Mouse (Mus musculus): ENCODE measurements at regions not wholly inside any gene's neighbourhood (a gene's known extent, or its start where the extent isn't known, plus 50 kb on each side); places are given as distances from the start of the nearest gene placed in this dataset.

DNA sequence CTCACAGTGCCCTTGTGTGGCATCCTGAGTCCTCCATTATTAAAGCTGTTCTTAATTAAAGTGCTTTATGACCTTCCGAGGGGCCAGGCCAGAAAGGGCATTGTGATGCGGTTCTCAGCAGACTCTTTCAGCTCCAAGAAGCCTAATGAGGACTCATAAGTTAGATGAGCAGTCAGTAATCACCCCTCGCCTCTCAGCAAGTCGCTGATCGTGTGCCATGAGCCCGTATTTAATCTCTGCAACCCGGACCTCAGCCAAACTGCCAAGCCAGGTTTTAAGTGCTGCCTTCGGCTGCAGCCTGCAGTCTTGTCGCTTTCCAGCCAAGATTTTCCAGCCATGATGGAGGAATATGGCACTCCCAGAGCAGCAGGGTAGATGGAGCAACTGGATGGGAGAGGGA, 56.1 kb upstream of the Rbfox1 start:
- no peaks in the 10 kb centered on the region for H3K9me3 ChIP-seq (ENCODE audit: control insufficient read depth, low read length)
- 61% methylated on average over 9 of the region's 9 CpGs for WGBS (ENCODE audit: insufficient replicate concordance)
- H3K27me3 ChIP-seq (ENCODE audit: control insufficient read depth, insufficient read depth, low read length), result no peaks in the 10 kb centered on the region
- TF ChIP-seq CTCF (IDR thresholded peaks at IDR 0.05; ENCODE audit: low read depth) (no peak), EP300 (IDR thresholded peaks at IDR 0.05; ENCODE audit: low read depth) (no peak)
- no peak overlapping the region for H3K4me2 ChIP-seq (ENCODE audit: low read depth)
- ATAC-seq (ENCODE audit: insufficient read depth), result no peak
- DNase-seq (ENCODE audit: low read depth in 3 of 3, low spot score in 3 of 3), result no peak
- H3K4me3 ChIP-seq (ENCODE audit: insufficient read depth in 1 of 2, low read depth in 2 of 2, low read length in 2 of 2), result no peak overlapping the region
- no peaks in the 10 kb centered on the region for H3K4me1 ChIP-seq (replicated peaks; ENCODE audit: control insufficient read depth in 2 of 2, insufficient read depth in 2 of 2, low read length in 1 of 2)
- no peak overlapping the region for H3K9ac ChIP-seq (replicated peaks)
- no peak overlapping the region for H3K27ac ChIP-seq
- H3K36me3 ChIP-seq (replicated peaks; ENCODE audit: control insufficient read depth, insufficient read depth, low read depth), result no peaks in the 10 kb centered on the region

DNA sequence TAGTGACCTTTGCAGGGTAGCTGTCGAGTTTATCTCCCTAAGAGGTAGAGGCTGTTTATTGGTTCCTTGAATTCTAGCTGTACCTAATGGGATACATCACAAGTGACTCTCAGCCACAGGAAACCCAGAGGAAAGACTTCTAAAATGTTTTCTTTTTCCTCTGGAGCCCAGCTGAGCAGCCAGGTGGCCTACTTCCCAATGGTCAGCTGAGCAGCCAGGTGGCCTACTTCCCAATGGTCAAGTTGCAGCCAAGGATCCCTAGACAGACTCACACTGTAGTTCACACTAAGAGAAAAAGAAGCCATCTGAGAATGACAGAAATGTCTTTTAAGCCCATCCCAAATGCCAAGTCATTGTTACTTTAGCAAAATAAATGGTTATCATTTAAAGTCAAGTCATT, 61.8 kb upstream of the Rbfox1 start:
- Histone ChIP-seq H3K9me3 (ENCODE audit: control insufficient read depth, low read length) (no peaks in the 10 kb centered on the region), H3K27me3 (ENCODE audit: control insufficient read depth, insufficient read depth, low read length) (no peaks in the 10 kb centered on the region), H3K27ac (no peak overlapping the region), H3K36me3 (replicated peaks; ENCODE audit: control insufficient read depth, insufficient read depth, low read depth) (no peaks in the 10 kb centered on the region), H3K4me2 (ENCODE audit: low read depth) (no peak overlapping the region), H3K9ac (replicated peaks) (no peak overlapping the region), H3K4me1 (replicated peaks; ENCODE audit: control insufficient read depth in 2 of 2, insufficient read depth in 2 of 2, low read length in 1 of 2) (no peaks in the 10 kb centered on the region), H3K4me3 (ENCODE audit: insufficient read depth in 1 of 2, low read depth in 2 of 2, low read length in 2 of 2) (no peak overlapping the region)
- TF ChIP-seq EP300 (IDR thresholded peaks at IDR 0.05; ENCODE audit: low read depth), result no peak
- no peak for TF ChIP-seq CTCF (IDR thresholded peaks at IDR 0.05; ENCODE audit: low read depth)
- ATAC-seq (ENCODE audit: insufficient read depth) (no peak), DNase-seq (ENCODE audit: low read depth in 3 of 3, low spot score in 3 of 3) (no peak)
- WGBS (ENCODE audit: insufficient replicate concordance), result 17% methylated on average over 1 of the region's 1 CpGs

GRCm38 (mm10) chr16:5817166-5817565, 68.0 kb upstream of the Rbfox1 start:
- no peaks in the 10 kb centered on the region for H3K4me1 ChIP-seq (replicated peaks; ENCODE audit: control insufficient read depth in 2 of 2, insufficient read depth in 2 of 2, low read length in 1 of 2)
- WGBS (ENCODE audit: insufficient replicate concordance), result 37% methylated on average over 3 of the region's 3 CpGs
- H3K27ac ChIP-seq, result no peak overlapping the region
- H3K9ac ChIP-seq (replicated peaks), result no peak overlapping the region
- no peaks in the 10 kb centered on the region for H3K36me3 ChIP-seq (replicated peaks; ENCODE audit: control insufficient read depth, insufficient read depth, low read depth)
- H3K4me3 ChIP-seq (ENCODE audit: insufficient read depth in 1 of 2, low read depth in 2 of 2, low read length in 2 of 2), result no peak overlapping the region
- ATAC-seq (ENCODE audit: insufficient read depth) (no peak), DNase-seq (ENCODE audit: low read depth in 3 of 3, low spot score in 3 of 3) (no peak)
- no peak for TF ChIP-seq EP300 (IDR thresholded peaks at IDR 0.05; ENCODE audit: low read depth)
- no peak for TF ChIP-seq CTCF (IDR thresholded peaks at IDR 0.05; ENCODE audit: low read depth)
- H3K27me3 ChIP-seq (ENCODE audit: control insufficient read depth, insufficient read depth, low read length), result no peaks in the 10 kb centered on the region
- H3K4me2 ChIP-seq (ENCODE audit: low read depth), result no peak overlapping the region
- H3K9me3 ChIP-seq (ENCODE audit: control insufficient read depth, low read length), result no peaks in the 10 kb centered on the region

GRCm38 (mm10) chr16:5812245-5812820, 72.8 kb upstream of the Rbfox1 start:
- no peak for ATAC-seq (ENCODE audit: insufficient read depth)
- Histone ChIP-seq H3K9ac (replicated peaks) (no peak overlapping the region), H3K4me2 (ENCODE audit: low read depth) (no peak overlapping the region), H3K36me3 (replicated peaks; ENCODE audit: control insufficient read depth, insufficient read depth, low read depth) (no peaks in the 10 kb centered on the region), H3K27ac (no peak overlapping the region), H3K9me3 (ENCODE audit: control insufficient read depth, low read length) (no peaks in the 10 kb centered on the region), H3K4me1 (replicated peaks; ENCODE audit: control insufficient read depth in 2 of 2, insufficient read depth in 2 of 2, low read length in 1 of 2) (no peaks in the 10 kb centered on the region), H3K27me3 (ENCODE audit: control insufficient read depth, insufficient read depth, low read length) (no peaks in the 10 kb centered on the region), H3K4me3 (ENCODE audit: insufficient read depth in 1 of 2, low read depth in 2 of 2, low read length in 2 of 2) (no peak overlapping the region)
- TF ChIP-seq EP300 (IDR thresholded peaks at IDR 0.05; ENCODE audit: low read depth) (no peak), CTCF (IDR thresholded peaks at IDR 0.05; ENCODE audit: low read depth) (no peak)
- WGBS (ENCODE audit: insufficient replicate concordance), result 28% methylated on average over 2 of the region's 2 CpGs
- no peak for DNase-seq (ENCODE audit: low read depth in 3 of 3, low spot score in 3 of 3)

DNA sequence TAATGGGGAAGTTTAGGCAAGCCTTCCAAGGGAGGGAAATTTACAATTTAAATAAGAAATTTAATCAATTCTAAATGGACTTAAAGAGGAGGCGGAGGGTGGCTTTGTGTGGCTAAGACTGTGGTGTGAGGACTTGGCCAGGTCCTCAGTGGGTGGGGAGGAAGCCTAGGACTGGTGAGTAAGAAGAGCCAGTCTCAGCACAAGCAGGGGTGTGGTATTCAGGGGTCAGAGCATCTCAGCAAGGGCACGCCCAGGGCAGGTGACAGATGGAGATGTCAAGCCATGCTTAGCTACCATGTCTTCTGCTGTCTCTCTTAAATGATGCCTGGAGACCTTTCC, 73.5 kb upstream of the Rbfox1 start:
- Histone ChIP-seq H3K27ac (no peak overlapping the region), H3K4me3 (ENCODE audit: insufficient read depth in 1 of 2, low read depth in 2 of 2, low read length in 2 of 2) (no peak overlapping the region), H3K27me3 (ENCODE audit: control insufficient read depth, insufficient read depth, low read length) (no peaks in the 10 kb centered on the region), H3K4me2 (ENCODE audit: low read depth) (no peak overlapping the region), H3K9me3 (ENCODE audit: control insufficient read depth, low read length) (no peaks in the 10 kb centered on the region), H3K36me3 (replicated peaks; ENCODE audit: control insufficient read depth, insufficient read depth, low read depth) (no peaks in the 10 kb centered on the region), H3K4me1 (replicated peaks; ENCODE audit: control insufficient read depth in 2 of 2, insufficient read depth in 2 of 2, low read length in 1 of 2) (no peaks in the 10 kb centered on the region), H3K9ac (replicated peaks) (no peak overlapping the region)
- no peak for ATAC-seq (ENCODE audit: insufficient read depth)
- no peak for DNase-seq (ENCODE audit: low read depth in 3 of 3, low spot score in 3 of 3)
- TF ChIP-seq CTCF (IDR thresholded peaks at IDR 0.05; ENCODE audit: low read depth) (no peak), EP300 (IDR thresholded peaks at IDR 0.05; ENCODE audit: low read depth) (no peak)
- WGBS (ENCODE audit: insufficient replicate concordance), result 32% methylated on average over 2 of the region's 2 CpGs

Measured in liver, embryonic 14.5 days (tissue).